Mouse (Mus musculus) brown adipose tissue, adult 24 weeks (tissue): Measurements from ENCODE around the gene Gm20388. TPM values are rescaled to one million over a fixed set of nuclear protein-coding genes. Genes with fewer than 3 reads are reported as not detected.

ENCODE experiments used
- H3K27ac ChIP-seq: fragments of 200-500 bp; replicated peaks from 2 replicates; pipeline ENCODE4 v1.5.1; 2012; ENCODE audit warnings: low read depth, mild to moderate bottlenecking, low read length
- H3K4me1 ChIP-seq: fragments of 200-500 bp; 2 replicates; pipeline ENCODE4 v1.6.1; 2012; ENCODE audit warnings: low read length, mixed read lengths; ENCODE audit not compliant: control insufficient read depth, insufficient read depth, insufficient read length
- H3K4me3 ChIP-seq: fragments of 200-500 bp; 2 replicates; pipeline ENCODE4 v1.5.1; 2012; ENCODE audit warnings: low read depth, mild to moderate bottlenecking, low read length, moderate library complexity; ENCODE audit not compliant: insufficient read depth
- polyA plus RNA-seq: library from polyadenylated mRNA; stranded (reverse); fragments of >200 nt; gene quantifications from 2 replicates; pipeline ENCODE4 v1.2.4, GENCODE M21; 2012; ENCODE audit not compliant: missing spikeins, insufficient read depth, insufficient read length

The Gm20388 gene
- polyA plus RNA-seq, 1 experiment = 44.7 TPM

DNA sequence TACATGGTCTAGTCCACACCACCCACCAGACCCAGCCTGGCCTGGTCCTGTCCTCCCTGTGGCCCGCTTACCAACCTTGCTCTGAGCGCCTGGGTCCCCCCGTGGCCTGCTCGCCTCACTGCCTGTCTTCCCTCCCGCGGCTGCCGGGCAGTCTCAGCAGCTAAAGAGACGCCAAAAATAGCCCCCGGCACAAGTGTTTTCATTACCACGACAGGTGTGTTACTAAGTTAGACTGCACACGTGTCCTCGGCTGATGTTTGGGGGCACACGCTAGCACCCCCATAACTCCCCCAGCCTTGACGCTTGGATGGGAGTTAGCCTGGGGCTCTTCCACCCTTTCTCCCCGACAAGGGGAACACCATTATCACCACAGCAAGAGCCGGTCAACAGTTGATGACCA, 2735.7 kb downstream of the Gm20388 start:
- Histone ChIP-seq H3K27ac (no peak overlapping the region), H3K4me1 (no peaks in the 10 kb centered on the region), H3K4me3 (no peak overlapping the region)

DNA sequence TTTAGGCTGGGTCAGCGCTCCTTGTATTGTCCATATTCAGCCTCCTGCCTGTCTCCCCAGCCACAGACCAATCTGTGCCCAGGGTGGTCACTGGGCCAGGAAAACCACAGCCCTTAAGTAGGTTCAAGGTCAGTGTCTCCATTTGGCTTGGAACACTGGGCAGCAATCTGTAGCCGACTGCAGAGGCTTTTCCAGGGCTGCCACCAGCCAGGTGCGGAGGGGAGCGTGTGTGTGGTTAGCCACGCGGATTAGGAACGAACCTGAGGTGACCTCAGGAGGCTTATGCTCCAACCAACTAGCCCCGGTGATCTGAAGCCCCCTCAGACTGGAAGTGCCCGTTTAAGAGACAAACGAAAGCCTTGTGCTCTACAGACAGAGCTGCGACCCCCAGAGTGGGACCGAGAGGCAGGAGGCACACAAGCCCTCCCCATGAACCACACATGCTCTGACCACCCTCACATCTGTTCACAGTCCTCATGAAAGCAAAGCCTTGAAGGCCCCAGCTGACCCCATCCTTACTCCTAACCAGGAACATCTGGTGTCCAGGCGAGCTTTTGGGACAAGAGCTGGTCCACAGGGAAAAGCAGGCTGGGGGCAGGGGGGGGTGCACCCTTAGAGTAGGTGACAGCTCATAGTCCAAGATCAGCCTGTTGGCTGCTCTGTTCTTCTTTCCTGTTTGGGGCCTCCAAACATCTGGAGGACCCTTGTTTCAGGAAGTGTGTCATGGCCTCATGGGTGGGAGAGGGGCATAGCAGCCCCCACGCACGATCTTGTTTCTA, 2737.7 kb downstream of the Gm20388 start:
- no peak overlapping the region for H3K27ac ChIP-seq
- H3K4me1 ChIP-seq = 0 out of 2 replicates have a peak, but pooled peaks cover 2% of the 10 kb centered on the region
- no peak overlapping the region for H3K4me3 ChIP-seq

DNA sequence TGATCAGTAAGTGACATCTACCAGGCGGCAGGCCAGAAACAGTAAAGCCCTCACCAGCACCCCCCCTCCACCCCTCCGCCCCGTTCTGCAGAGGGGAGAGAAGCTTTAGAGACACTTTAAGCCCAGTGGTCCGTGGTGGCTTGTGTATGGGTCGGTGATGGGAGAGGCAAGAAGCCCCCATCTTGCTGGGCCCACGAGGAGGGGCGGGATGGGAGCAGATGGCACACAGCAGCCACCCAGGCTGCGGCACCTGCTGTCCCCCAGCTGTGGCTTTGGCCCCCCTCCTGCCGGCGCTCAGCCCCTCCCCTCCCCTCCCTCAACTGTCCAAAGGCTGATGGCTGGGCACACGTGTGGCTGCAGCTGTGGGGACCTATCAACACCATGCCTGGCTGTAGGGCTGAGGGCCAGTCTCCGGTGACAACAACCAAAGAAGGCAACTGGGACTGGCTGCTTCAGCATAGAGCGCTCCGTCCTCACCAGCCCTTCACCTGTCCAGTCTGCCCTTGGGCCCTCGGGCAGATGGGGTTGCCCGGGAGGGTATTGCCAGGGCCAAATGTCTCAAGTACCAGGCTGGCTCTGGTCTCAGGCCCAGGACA, 2740.8 kb downstream of the Gm20388 start:
- H3K4me1 ChIP-seq = peaks cover 13% of the 10 kb centered on the region
- H3K27ac ChIP-seq = no peak overlapping the region
- no peak overlapping the region for H3K4me3 ChIP-seq

DNA sequence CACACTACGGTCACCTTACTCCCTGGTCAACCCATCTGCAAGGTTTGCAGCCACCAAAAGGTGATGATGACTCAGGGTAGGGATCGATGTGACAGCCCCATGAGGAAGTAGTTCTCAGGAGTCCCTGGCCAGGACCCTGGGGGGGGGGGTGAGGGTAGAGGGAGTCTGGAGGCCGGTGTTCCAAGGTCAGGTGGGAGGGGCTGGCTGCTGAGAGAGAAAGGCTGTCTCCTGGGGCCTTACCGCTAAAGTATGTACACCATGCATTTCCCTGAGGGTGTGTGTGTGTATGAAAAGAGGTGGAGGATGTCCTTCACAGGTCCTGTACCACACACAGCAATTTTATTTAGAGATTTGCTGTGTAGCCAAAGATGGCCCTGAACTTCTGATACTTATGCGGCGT, 2742.0 kb downstream of the Gm20388 start:
- Histone ChIP-seq H3K4me3 (no peak overlapping the region), H3K4me1 (peaks cover 19% of the 10 kb centered on the region), H3K27ac (no peak overlapping the region)

DNA sequence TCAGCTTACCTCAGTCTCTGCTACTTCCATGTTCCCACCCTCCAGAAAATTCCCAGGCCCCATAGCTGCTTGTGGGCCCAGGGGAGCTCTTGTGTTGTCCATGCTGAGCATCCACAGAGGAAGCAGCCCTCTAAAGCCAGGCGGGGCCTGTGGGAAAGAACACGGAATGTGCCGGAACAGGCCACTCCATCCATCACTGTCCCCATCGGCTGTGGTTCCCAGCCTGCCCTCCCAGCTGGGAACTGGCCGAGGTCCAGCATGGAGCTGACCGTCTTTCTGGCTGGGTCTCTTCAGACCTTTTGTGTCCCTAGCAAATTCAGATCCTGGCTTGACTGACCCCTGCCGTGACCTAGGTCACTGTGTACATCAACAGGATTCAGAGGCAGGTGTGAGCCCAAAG, 2744.1 kb downstream of the Gm20388 start:
- peak overlapping the region; percentile 49 for H3K27ac ChIP-seq
- H3K4me1 ChIP-seq = peaks cover 29% of the 10 kb centered on the region
- H3K4me3 ChIP-seq = no peak overlapping the region

DNA sequence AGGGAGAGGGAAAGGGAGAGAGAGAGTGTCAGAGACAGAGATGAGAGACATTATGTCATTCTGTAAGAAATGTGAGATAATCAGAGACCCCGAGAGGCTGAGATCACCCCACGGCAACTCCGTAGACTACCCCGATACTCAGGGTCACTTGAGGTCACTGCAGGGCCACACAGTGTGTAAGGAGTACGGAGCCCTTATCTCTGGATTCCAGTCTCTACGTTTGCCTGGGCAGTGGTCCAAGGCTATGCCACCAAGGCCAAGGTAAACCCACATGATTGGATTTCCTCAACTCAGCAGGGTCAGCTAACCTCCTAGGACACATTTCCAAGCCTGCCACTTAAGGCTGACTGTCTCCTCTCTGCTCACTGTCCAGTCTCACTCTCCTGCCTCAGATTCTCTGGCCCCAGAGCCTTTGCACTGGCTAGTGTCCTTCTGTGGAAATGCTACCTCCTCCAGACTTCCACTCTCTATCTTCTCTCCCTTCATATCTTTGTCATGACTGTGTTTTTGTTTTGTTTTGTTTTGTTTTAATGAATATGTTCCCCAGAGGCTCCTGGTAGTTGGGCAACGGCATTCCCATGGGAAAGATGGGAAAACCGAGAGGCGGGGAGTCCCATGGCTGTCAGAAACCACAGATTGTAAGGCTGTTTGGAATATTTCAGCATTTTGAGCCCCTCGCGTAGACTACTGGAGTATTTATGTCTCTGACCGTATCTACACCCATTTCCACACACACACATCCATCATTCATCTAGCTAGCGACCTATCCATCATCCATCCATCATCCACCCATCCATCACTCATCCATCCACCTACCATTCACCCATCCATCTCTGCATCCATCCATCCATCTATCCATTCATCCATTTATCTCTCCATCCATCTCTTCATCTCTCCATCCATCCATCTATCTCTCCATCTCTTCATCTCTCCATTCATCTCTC, 2745.7 kb downstream of the Gm20388 start:
- H3K27ac ChIP-seq = peak overlapping the region; percentile 36
- H3K4me1 ChIP-seq = peaks cover 37% of the 10 kb centered on the region
- no peak overlapping the region for H3K4me3 ChIP-seq

DNA sequence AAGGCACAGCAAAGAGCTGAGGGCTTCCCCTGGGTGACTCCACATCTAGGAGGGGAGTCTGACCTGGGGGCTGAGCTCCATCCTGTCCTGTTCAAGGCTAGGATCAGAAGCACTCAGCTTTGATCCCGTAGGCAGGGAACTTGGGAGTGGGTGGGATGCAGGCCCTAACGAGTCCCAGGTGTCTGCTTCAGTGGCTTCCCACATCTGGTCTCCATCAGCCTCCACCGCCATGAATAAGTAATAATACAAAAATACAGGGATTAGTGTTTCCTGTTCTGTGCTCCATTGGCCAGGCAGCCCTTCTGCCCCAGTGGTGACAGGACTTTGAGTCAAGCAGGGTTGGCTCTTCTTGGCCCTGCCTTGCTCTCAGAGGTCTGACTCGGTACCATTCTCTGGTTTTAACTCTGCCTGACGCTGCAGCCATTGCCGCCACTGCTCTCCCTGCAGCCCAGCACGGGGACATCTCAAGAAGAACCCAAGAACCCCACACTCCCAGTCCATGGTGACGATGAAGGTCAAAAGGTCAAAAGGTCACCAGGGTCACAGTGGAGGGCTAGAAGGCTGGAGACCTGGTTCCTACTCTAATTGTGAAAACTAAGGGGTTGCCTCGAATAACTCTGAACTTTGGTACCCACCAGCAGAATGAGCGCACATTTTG, 2747.6 kb downstream of the Gm20388 start:
- Histone ChIP-seq H3K4me3 (no peak overlapping the region), H3K4me1 (peaks cover 53% of the 10 kb centered on the region), H3K27ac (0 out of 2 replicates have a peak overlapping the region, but pooled peaks have one; percentile 5)

DNA sequence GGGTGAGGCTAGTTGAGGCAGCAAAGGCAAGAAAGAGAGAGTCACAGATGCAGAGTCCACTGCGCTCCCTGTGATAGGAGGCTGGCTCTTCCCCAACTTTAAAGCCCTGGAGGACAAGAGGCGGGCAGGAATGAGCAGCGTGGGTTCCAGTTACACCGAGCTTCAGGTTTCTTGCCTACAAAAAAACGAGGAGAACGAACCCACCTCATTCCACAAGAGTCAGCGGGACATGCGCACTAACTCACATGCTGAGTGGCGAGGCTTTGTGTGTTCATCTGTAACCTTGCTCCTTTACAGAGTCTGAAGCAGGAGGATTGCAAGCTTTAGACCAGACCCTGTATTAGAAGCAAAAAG, 2748.1 kb downstream of the Gm20388 start:
- H3K4me1 ChIP-seq = peaks cover 58% of the 10 kb centered on the region
- H3K4me3 ChIP-seq = no peak overlapping the region
- H3K27ac ChIP-seq = no peak overlapping the region

DNA sequence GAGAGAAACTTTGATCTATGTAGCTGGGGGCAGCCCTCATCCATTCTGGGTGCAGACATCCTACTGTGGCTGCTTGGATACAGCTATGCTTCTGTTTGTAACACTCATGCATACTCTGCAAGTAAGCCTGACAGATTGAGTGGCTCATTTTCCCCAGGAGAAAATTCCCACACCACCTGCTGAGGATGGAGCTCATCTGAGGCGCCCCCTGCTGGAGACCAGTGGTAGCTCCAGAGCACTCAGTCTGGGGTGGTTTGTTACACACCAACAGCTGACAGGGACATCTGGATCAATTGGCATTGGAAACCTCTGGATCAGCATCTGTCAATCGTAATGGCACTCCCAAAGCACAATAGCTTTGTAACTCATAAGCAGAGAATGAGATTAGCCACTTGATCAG, 2749.4 kb downstream of the Gm20388 start:
- peaks cover 65% of the 10 kb centered on the region for H3K4me1 ChIP-seq
- H3K27ac ChIP-seq = no peak overlapping the region
- H3K4me3 ChIP-seq = no peak overlapping the region

DNA sequence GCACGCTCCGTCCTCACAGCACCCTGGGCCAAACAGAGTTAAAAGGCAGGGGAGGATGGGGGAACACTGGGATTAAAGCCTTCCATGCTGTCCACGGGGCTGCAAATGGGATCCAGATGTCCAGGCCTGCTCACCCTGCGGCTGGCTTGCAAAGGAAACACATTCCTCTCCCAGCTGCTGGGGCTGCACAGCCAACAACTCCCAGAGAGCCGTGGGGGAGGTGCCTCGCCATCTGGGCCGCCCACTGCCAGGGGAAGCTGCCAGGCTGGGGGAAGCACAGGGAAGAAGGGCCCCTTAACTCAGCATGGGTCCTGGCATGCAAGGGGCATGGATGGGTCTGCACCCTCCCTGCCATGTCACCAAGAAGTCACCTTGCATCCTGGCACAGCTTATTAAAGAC, 2750.5 kb downstream of the Gm20388 start:
- H3K4me3 ChIP-seq = no peak overlapping the region
- H3K4me1 ChIP-seq = peaks cover 59% of the 10 kb centered on the region
- peak overlapping the region; percentile 15; the same call in 1 of the 2 replicates for H3K27ac ChIP-seq

DNA sequence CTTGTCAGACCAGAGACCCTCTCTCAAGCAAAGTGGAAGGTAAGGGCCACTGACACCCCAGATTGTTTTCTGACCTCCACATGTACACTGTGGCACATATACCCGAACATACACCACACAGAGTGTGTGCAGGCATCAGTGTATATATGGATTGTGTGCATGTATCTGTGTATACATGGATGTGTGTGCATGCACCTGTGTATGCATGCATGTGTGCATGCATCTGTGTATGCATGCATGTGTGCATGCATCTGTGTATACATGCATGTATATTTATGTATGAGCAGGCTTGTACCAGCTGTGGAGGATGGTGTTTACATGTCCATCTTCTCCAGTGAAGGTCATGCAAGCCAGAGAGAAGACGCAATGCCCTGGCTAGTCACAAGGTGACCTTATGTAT, 2751.3 kb downstream of the Gm20388 start:
- Histone ChIP-seq H3K27ac (no peak overlapping the region), H3K4me3 (no peak overlapping the region), H3K4me1 (peaks cover 64% of the 10 kb centered on the region)

DNA sequence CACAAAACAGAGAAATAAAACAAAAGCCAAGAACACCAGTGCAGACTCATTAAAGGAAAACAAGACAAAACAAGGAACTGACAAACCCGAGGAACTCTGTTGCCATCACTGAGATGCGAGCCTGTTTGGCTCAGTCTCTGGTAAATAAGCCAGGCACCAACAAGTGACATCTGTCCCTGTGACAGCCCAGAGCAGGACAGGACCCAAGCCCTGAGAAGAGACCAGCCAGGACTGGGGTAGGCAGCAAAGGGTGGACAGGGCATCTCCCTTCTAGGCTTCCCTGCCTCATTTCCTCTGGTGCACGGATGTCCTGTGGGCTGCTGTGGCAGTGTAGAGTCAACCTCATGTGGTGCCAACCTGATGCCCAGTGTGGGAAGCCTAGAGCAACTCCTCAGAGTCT, 2752.5 kb downstream of the Gm20388 start:
- peak overlapping the region; percentile 35 for H3K27ac ChIP-seq
- peaks cover 69% of the 10 kb centered on the region for H3K4me1 ChIP-seq
- H3K4me3 ChIP-seq = no peak overlapping the region

DNA sequence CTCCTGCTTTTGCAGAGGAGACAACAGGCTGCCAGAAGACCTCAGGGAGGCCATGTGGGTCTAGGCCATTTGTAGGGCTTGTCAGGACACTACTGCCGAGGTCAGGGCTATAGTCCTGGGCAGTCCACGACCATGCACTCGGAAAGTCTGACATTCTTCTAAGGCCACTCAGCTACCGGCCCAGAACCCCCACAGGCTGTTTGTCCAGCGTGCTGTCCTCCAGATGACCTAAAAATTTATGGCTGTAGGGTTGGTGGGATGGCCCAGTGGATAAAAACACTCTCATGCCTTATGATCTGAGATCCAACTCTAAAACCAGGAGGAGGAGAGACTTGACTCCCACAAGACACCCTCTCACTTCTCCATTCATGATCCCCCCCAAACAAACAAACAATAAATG, 2753.0 kb downstream of the Gm20388 start:
- Histone ChIP-seq H3K4me1 (peaks cover 67% of the 10 kb centered on the region), H3K27ac (peak overlapping the region; percentile 35), H3K4me3 (no peak overlapping the region)

DNA sequence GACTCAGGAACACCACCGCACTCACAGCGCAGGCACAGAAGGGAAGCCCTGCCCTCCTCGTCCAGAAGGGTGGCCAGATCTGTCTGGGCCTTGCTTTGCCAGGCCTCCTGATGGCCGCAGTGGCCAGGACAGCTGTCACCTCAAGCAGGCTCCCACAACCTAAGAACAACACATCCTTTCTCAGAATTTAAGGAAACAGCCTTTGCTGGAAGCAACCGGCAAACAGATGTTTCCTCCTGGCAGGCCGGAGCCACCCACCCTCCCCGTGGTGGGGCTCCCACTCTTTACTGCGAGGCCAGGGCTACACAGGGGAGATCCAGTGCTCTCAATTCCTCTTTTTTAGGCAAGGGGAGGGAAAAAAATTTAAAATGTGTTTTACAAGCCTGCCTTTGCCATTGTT, 2754.6 kb downstream of the Gm20388 start:
- Histone ChIP-seq H3K4me3 (no peak overlapping the region; the same call in 1 of the 2 replicates), H3K4me1 (peaks cover 69% of the 10 kb centered on the region), H3K27ac (peak overlapping the region; percentile 72)
